Mouse (Mus musculus) MEL (cell line): ENCODE data around the gene 1700029H14Rik. TPM values are rescaled to one million over a fixed set of nuclear protein-coding genes. Genes with fewer than 3 reads are reported as not detected.

Source experiments
- DNase-seq: peaks from one replicate; pipeline ENCODE4 v3.0.0; 2011; ENCODE audit warnings: low read depth, low spot score
- H3K27ac ChIP-seq: 2 replicates; pipeline ENCODE4 v1.5.1; 2012; ENCODE audit warnings: low read depth, mild to moderate bottlenecking, control low read depth, low read length, moderate library complexity; ENCODE audit not compliant: control insufficient read depth
- H3K27me3 ChIP-seq, 2 experiments: fragments of 150-350 bp in 1 of 2; sonication (generic) in 1 of 2; 2 replicates each; pipeline ENCODE4 v1.6.1; 2012; ENCODE audit warnings: low read length in 2 of 2, mild to moderate bottlenecking in 2 of 2, improper control_type of control experiment in 1 of 2, moderate library complexity in 1 of 2; ENCODE audit not compliant: insufficient read depth in 2 of 2, control insufficient read depth in 1 of 2
- H3K36me3 ChIP-seq, 2 experiments: 2 replicates each; pipeline ENCODE4 v1.6.1; 2012 to 2014; ENCODE audit warnings: low read length in 2 of 2, improper control_type of control experiment in 1 of 2, inconsistent platforms in 1 of 2, mild to moderate bottlenecking in 1 of 2; ENCODE audit not compliant: insufficient read depth in 2 of 2, control insufficient read depth in 1 of 2
- H3K4me1 ChIP-seq, 2 experiments: fragments of 150-350 bp in 1 of 2; sonication (generic) in 1 of 2; 2 replicates each; pipeline ENCODE4 v1.6.1; 2012; ENCODE audit warnings: low read length in 2 of 2, improper control_type of control experiment in 1 of 2, mild to moderate bottlenecking in 1 of 2; ENCODE audit not compliant: insufficient read depth in 2 of 2, control insufficient read depth in 1 of 2
- H3K4me3 ChIP-seq, 2 experiments: fragments of 150-350 bp in 1 of 2; sonication (generic) in 1 of 2; 2 replicates each; pipeline ENCODE4 v1.5.1; 2012; ENCODE audit warnings: low read depth in 2 of 2, low read length in 2 of 2, mild to moderate bottlenecking in 2 of 2, moderate library complexity in 2 of 2, control low read depth in 1 of 2, improper control_type of control experiment in 1 of 2; ENCODE audit not compliant: control insufficient read depth in 1 of 2, insufficient read depth in 1 of 2
- H3K79me2 ChIP-seq: 2 replicates; pipeline ENCODE4 v1.6.1; 2012; ENCODE audit warnings: mild to moderate bottlenecking, low read length, moderate library complexity; ENCODE audit not compliant: control insufficient read depth, poor library complexity, insufficient read depth
- H3K9ac ChIP-seq: 2 replicates; pipeline ENCODE4 v1.6.1; 2012; ENCODE audit warnings: low read depth, mild to moderate bottlenecking, control low read depth, low read length, moderate library complexity; ENCODE audit not compliant: control insufficient read depth, poor library complexity, severe bottlenecking
- H3K9me3 ChIP-seq: fragments of 150-350 bp; sonication (generic); replicated peaks from 2 replicates; pipeline ENCODE4 v1.6.1; 2012; ENCODE audit warnings: mild to moderate bottlenecking, low read length, improper control_type of control experiment, moderate library complexity; ENCODE audit not compliant: insufficient read depth
- BHLHE40 ChIP-seq: IDR thresholded peaks from 2 replicates; pipeline ENCODE4 v1.6.1; 2012; ENCODE audit warnings: low read depth, mild to moderate bottlenecking, inconsistent platforms, low read length, improper control_type of control experiment, borderline replicate concordance
- CHD2 ChIP-seq: IDR thresholded peaks from 2 replicates; pipeline ENCODE4 v1.6.1; 2011; ENCODE audit warnings: low read length, improper control_type of control experiment
- CTCF ChIP-seq, 3 experiments: IDR thresholded peaks in 2 of 3; conservative IDR thresholded peaks in 1 of 3; 2 replicates each; pipeline ENCODE4 v1.5.1; 2011 to 2012; ENCODE audit warnings: low read length in 3 of 3, low read depth in 2 of 3, mild to moderate bottlenecking in 2 of 3, improper control_type of control experiment in 1 of 3, inconsistent platforms in 1 of 3, mixed read lengths in 1 of 3, moderate library complexity in 1 of 3; ENCODE audit not compliant: control insufficient read depth in 1 of 3, insufficient read depth in 1 of 3, poor library complexity in 1 of 3, severe bottlenecking in 1 of 3
- ELF1 ChIP-seq: IDR thresholded peaks from 2 replicates; pipeline ENCODE4 v1.6.1; 2014; ENCODE audit warnings: low read depth, mild to moderate bottlenecking, inconsistent platforms, low read length, improper control_type of control experiment, moderate library complexity
- GABPA ChIP-seq: IDR thresholded peaks from 2 replicates; pipeline ENCODE4 v1.6.1; 2012; ENCODE audit warnings: low read depth, mild to moderate bottlenecking, inconsistent platforms, low read length, improper control_type of control experiment, moderate library complexity
- GATA1 ChIP-seq: IDR thresholded peaks from 2 replicates; pipeline ENCODE4 v1.6.1; 2011; ENCODE audit warnings: low read depth, low read length, improper control_type of control experiment
- HCFC1 ChIP-seq: IDR thresholded peaks from 2 replicates; pipeline ENCODE4 v1.6.1; 2012; ENCODE audit warnings: low read depth, mild to moderate bottlenecking, inconsistent platforms, low read length, improper control_type of control experiment, moderate library complexity
- JUND ChIP-seq: IDR thresholded peaks from 2 replicates; pipeline ENCODE4 v1.6.1; 2011; ENCODE audit warnings: low read depth, mild to moderate bottlenecking, improper control_type of control experiment, low read length
- KAT2A ChIP-seq: conservative IDR thresholded peaks from 2 replicates; pipeline ENCODE4 v1.6.1; 2012; ENCODE audit warnings: low read depth, low read length, improper control_type of control experiment, inconsistent platforms
- MXI1 ChIP-seq: IDR thresholded peaks from 2 replicates; pipeline ENCODE4 v1.6.1; 2011; ENCODE audit warnings: mild to moderate bottlenecking, low read depth, low read length, improper control_type of control experiment
- MYC ChIP-seq: IDR thresholded peaks from 2 replicates; pipeline ENCODE4 v1.6.1; 2011; ENCODE audit warnings: low read depth, mild to moderate bottlenecking, low read length, improper control_type of control experiment, moderate library complexity
- POLR2A ChIP-seq, 2 experiments: IDR thresholded peaks; 2 replicates each; pipeline ENCODE4 v1.6.1; 2011 to 2012; ENCODE audit warnings: low read length in 2 of 2, mild to moderate bottlenecking in 2 of 2, control low read depth in 1 of 2, improper control_type of control experiment in 1 of 2, low read depth in 1 of 2, moderate library complexity in 1 of 2; ENCODE audit not compliant: control insufficient read depth in 1 of 2, insufficient read depth in 1 of 2, poor library complexity in 1 of 2
- POLR2AphosphoS2 ChIP-seq: IDR thresholded peaks from 2 replicates; pipeline ENCODE4 v1.6.1; 2011; ENCODE audit warnings: low read length, improper control_type of control experiment
- POLR2AphosphoS5 ChIP-seq: IDR thresholded peaks from 2 replicates; pipeline ENCODE4 v1.6.1; 2012; ENCODE audit warnings: low read depth, borderline replicate concordance, mild to moderate bottlenecking, inconsistent platforms, low read length, moderate library complexity, mixed read lengths
- RAD21 ChIP-seq: IDR thresholded peaks from 2 replicates; pipeline ENCODE4 v1.6.1; 2011; ENCODE audit warnings: mild to moderate bottlenecking, low read depth, low read length, improper control_type of control experiment
- RCOR1 ChIP-seq: IDR thresholded peaks from 2 replicates; pipeline ENCODE4 v1.6.1; 2012; ENCODE audit warnings: low read depth, mild to moderate bottlenecking, inconsistent platforms, low read length, improper control_type of control experiment
- SIN3A ChIP-seq: IDR thresholded peaks from 2 replicates; pipeline ENCODE4 v1.6.1; 2012; ENCODE audit warnings: low read length, improper control_type of control experiment, inconsistent platforms
- SMC3 ChIP-seq: IDR thresholded peaks from 2 replicates; pipeline ENCODE4 v1.6.1; 2011; ENCODE audit warnings: low read depth, low read length, improper control_type of control experiment
- TCF12 ChIP-seq: IDR thresholded peaks from 2 replicates; pipeline ENCODE4 v1.6.1; 2014; ENCODE audit warnings: low read depth, mild to moderate bottlenecking, inconsistent platforms, low read length, improper control_type of control experiment, moderate library complexity
- UBTF ChIP-seq: IDR thresholded peaks from 2 replicates; pipeline ENCODE4 v1.6.1; 2012; ENCODE audit warnings: low read depth, mild to moderate bottlenecking, inconsistent platforms, low read length, improper control_type of control experiment, moderate library complexity, borderline replicate concordance; ENCODE audit not compliant: insufficient read depth
- USF1 ChIP-seq: IDR thresholded peaks from 2 replicates; pipeline ENCODE4 v1.6.1; 2014; ENCODE audit warnings: low read depth, mild to moderate bottlenecking, inconsistent platforms, low read length, improper control_type of control experiment, moderate library complexity
- ZC3H11A ChIP-seq: IDR thresholded peaks from 2 replicates; pipeline ENCODE4 v1.6.1; 2012; ENCODE audit warnings: low read depth, mild to moderate bottlenecking, inconsistent platforms, low read length, improper control_type of control experiment
- ZKSCAN1 ChIP-seq: IDR thresholded peaks from 2 replicates; pipeline ENCODE4 v1.6.1; 2012; ENCODE audit warnings: low read depth, mild to moderate bottlenecking, inconsistent platforms, low read length, improper control_type of control experiment, moderate library complexity
- ZMIZ1 ChIP-seq: IDR thresholded peaks from 2 replicates; pipeline ENCODE4 v1.6.1; 2012; ENCODE audit warnings: low read depth, mild to moderate bottlenecking, inconsistent platforms, low read length, improper control_type of control experiment, moderate library complexity
- ZNF384 ChIP-seq: IDR thresholded peaks from 2 replicates; pipeline ENCODE4 v1.6.1; 2012; ENCODE audit warnings: low read depth, mild to moderate bottlenecking, inconsistent platforms, low read length, improper control_type of control experiment
- polyA plus RNA-seq, 2 experiments: library from polyadenylated mRNA; stranded (reverse) in 1 of 2; unstranded in 1 of 2; fragments of >175 nt in 1 of 2; fragments of >200 nt in 1 of 2; gene quantifications; 2 replicates each; pipeline versions ENCODE4 v1.2.1 to v1.2.4; 2012; ENCODE audit warnings: low replicate concordance in 2 of 2, low read depth in 1 of 2; ENCODE audit not compliant: insufficient read length in 2 of 2, insufficient read depth in 1 of 2, missing spikeins in 1 of 2
- total RNA-seq: library from RNA; depleted of rRNA; stranded (reverse); fragments of 300-350 nt; gene quantifications from 2 replicates; pipeline ENCODE4 v1.2.3, GENCODE M21; 2012

Gene 1700029H14Rik
- total and polyA plus RNA-seq, 3 experiments, result 0.06 TPM; not detected in 2

DNA sequence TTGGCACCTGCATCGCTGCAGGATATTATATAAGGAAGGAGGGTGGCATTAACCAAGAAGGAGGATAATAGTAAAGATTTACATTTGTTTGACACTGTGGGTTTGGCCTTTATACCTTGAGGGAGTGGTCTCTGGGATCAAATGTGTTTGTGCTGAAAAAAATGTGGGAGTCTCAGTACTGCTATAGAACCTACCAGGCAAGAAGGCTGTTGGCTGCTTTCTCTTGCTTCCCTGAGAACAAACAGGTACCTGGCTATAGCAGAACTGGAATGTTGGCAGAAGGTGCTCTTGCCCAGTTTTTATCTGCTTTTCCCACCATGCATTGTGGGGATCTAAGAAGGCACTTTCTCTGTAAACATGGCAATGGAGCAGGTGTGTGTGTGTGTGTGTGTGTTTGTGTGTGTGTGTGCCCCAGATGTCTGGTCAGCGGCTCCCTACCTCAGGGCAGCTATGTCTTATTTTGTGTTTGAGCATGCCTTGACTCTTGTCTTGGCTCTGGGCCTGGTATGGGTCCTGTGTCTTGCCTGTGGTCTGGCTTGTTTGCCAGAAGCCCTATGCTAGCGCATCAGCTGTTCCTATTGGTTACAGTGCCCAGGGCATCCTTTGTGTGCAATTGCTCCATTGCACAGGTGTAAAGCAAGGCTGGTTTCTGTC is 54.9 kb downstream of the 1700029H14Rik start:
- H3K36me3 ChIP-seq, result peaks cover 0 to 5% of the 10 kb centered on the region in 2 experiments; a peak in 2 of 4 replicates
- H3K27me3 ChIP-seq, result no peaks in the 10 kb centered on the region
- DNase-seq, result no peak
- H3K27ac ChIP-seq, result no peak overlapping the region
- no peak for TF ChIP-seq BHLHE40
- no peak for TF ChIP-seq SMC3
- TF ChIP-seq TCF12, result no peak
- TF ChIP-seq USF1, result no peak
- no peak for TF ChIP-seq SIN3A
- no peak for TF ChIP-seq CHD2
- no peak for TF ChIP-seq RAD21
- no peak for TF ChIP-seq GATA1
- TF ChIP-seq KAT2A, result no peak
- no peak for TF ChIP-seq JUND
- H3K9me3 ChIP-seq, result no peaks in the 10 kb centered on the region
- H3K4me1 ChIP-seq, result peaks cover 1 to 12% of the 10 kb centered on the region in 2 experiments
- H3K4me3 ChIP-seq, result no peak overlapping the region
- H3K79me2 ChIP-seq, result no peaks in the 10 kb centered on the region
- no peak overlapping the region for H3K9ac ChIP-seq

DNA sequence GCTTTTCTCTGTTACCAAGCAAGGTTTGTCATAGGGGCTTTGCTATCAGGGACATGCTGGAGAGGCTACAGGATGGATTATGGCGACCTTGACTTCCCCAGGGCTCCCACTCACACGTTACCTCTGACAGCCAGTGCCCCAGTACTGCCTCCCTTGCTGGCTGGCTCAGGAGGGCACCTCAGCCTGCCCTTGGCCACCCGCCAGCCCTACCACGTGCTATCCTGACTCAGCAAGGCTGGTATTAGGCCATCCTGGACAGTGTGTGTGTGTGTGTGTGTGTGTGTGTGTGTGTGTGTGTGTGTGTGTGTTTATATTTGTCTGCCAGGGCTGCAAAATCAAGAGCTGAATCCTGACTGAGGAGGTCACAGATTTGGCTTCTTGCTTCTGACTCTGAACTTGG is 55.4 kb downstream of the 1700029H14Rik start:
- Histone ChIP-seq H3K79me2 (no peaks in the 10 kb centered on the region), H3K9ac (no peak overlapping the region), H3K27ac (no peak overlapping the region), H3K4me1 (peaks cover 0 to 12% of the 10 kb centered on the region in 2 experiments; a peak in 2 of 4 replicates), H3K36me3 (peaks cover 0 to 5% of the 10 kb centered on the region in 2 experiments; a peak in 2 of 4 replicates), H3K9me3 (no peaks in the 10 kb centered on the region), H3K27me3 (no peaks in the 10 kb centered on the region), H3K4me3 (no peak overlapping the region)
- DNase-seq, result no peak
- TF ChIP-seq ELF1, result no peak
- TF ChIP-seq ZKSCAN1, result no peak
- no peak for TF ChIP-seq SMC3
- no peak for TF ChIP-seq ZMIZ1
- no peak for TF ChIP-seq POLR2AphosphoS5
- no peak for TF ChIP-seq GABPA
- no peak for TF ChIP-seq HCFC1
- TF ChIP-seq POLR2AphosphoS2, result no peak
- no peak for TF ChIP-seq ZNF384
- TF ChIP-seq GATA1, result no peak
- no peak for TF ChIP-seq UBTF
- no peak for TF ChIP-seq CTCF (IDR thresholded peaks at IDR 0.05 in 2 of 3, conservative IDR thresholded peaks at IDR 0.05 in 1 of 3; ENCODE audit: control insufficient read depth in 1 of 3, insufficient read depth in 1 of 3, low read depth in 2 of 3, low read length in 3 of 3, poor library complexity in 1 of 3, severe bottlenecking in 1 of 3)
- TF ChIP-seq MXI1, result no peak
- no peak for TF ChIP-seq CHD2
- TF ChIP-seq POLR2A (IDR thresholded peaks at IDR 0.05; ENCODE audit: control insufficient read depth in 1 of 2, insufficient read depth in 1 of 2, low read depth in 1 of 2, low read length in 2 of 2, poor library complexity in 1 of 2), result no peak
- TF ChIP-seq TCF12, result no peak
- no peak for TF ChIP-seq ZC3H11A
- TF ChIP-seq USF1, result no peak
- TF ChIP-seq MYC, result no peak
- TF ChIP-seq RCOR1, result no peak
